Mouse (Mus musculus): ENCODE data around the gene Gm29276. TPM values are rescaled to one million over a fixed set of nuclear protein-coding genes. Genes with fewer than 3 reads are reported as not detected.
"Not testable (repeated sequence)": the region's sequence is repeated elsewhere in the genome, so short reads cannot be mapped to it uniquely, and the experiment has no call there.

Gene Gm29276
- not detected in 2 replicates for total RNA-seq (2014; rRNA removed)
- polyA plus RNA-seq (2012; rRNA removed): not detected in 2 replicates

GRCm38 (mm10) chrY:42582150-42582549, at the start of gene Gm29276:
Gm29276 (minus strand) TSS chrY:42582250.
- H3K4me3 ChIP-seq (ENCODE audit: insufficient read depth, low read depth, low read length); H3K27ac ChIP-seq (replicated peaks; ENCODE audit: insufficient read depth, low read depth, low read length); H3K27me3 ChIP-seq (ENCODE audit: control insufficient read depth, insufficient read depth, low read length); DNase-seq (ENCODE audit: extremely low read depth, low read depth, low spot score); H3K4me1 ChIP-seq (ENCODE audit: control insufficient read depth, insufficient read depth, low read length); H3K9ac ChIP-seq (ENCODE audit: low read depth, low read length); H3K79me2 ChIP-seq (ENCODE audit: control insufficient read depth, insufficient read depth, low read length); H3K36me3 ChIP-seq (ENCODE audit: control insufficient read depth, insufficient read depth, low read length): not testable (repeated sequence)
- no CpG with 5 or more reads among the region's 7 CpGs for WGBS
